Mouse (Mus musculus): ENCODE measurements around the gene Olfr667.
A peak's percentile ranks its signal among the peaks of the same experiment; 100 is the strongest.
"Not testable (repeated sequence)": the region's sequence is repeated elsewhere in the genome, so short reads cannot be mapped to it uniquely, and the experiment has no call there.

Gene Olfr667

DNA sequence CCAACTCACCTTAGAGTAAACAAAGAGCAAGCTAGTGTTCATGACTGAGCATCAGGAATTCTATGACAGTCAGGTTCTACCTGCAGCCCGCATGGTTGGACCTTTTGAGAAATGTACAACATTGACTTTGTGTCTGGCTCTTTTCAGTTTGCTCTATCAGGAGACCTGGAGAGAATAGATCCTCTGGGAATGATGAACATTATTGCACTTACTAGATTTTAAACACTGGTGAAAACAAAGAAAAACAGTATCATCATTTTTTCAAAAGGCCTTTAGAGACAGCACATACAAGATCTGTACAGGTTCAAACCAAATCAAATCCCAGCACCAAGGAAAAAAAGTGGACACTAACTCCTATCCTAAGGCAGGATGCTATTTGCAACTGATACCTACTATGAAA, at the start of gene Olfr667:
Olfr667 (minus strand) TSS at position 101 of the 400 bp plus-strand sequence.
- DNase-seq (ENCODE audit: low spot score) = no peak

- DNase-seq (ENCODE audit: low spot score) = peak; percentile 11
Measured at GRCm38 (mm10) chr7:104962520-104962919, 41.2 kb upstream of the Olfr667 start, which contains the start of gene Olfr670. Olfr670 (minus strand) TSS chr7:104962620.

DNA sequence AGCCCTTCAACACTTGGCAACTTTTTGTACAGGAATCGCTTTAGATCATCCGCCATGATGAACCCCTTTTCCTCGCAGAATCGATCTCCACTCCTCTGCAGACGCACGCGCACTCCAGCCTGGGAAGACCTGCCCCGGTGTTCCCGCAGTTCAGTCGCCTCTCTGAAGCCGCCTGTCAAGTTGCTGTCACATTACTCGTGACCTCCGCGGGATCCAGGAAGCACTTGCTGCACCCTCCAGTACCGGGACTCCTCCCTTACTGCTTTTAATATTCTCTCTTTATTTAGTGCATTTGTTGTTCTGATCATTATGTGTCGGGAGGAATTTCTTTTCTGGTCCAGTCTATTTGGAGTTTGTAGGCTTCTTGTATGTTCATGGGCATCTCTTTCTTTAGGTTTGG, 29.0 kb upstream of the Olfr667 start:
- DNase-seq (ENCODE audit: low spot score) = not testable (repeated sequence)

DNA sequence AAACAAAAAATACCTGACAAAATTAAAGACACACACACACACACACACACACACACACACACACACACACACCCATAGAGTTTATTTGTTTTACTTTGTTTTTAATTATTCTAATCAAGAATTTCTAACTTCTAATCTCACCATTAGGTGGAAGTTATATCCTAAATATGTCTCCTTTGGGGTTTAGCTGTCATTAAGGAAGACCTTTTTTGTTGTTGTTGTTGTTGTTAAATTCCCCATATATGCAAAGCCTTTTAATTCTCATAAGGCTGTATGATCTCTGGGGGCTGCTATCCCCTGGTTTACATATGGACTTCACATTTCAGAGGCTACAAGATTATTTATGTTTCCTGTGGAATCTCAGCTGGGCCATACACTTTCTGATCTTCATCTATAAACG, 12.7 kb upstream of the Olfr667 start, which contains the start of gene Olfr669:
Olfr669 (plus strand) TSS at position 301 of the 400 bp plus-strand sequence.
- no peak for DNase-seq (ENCODE audit: low spot score)

DNA sequence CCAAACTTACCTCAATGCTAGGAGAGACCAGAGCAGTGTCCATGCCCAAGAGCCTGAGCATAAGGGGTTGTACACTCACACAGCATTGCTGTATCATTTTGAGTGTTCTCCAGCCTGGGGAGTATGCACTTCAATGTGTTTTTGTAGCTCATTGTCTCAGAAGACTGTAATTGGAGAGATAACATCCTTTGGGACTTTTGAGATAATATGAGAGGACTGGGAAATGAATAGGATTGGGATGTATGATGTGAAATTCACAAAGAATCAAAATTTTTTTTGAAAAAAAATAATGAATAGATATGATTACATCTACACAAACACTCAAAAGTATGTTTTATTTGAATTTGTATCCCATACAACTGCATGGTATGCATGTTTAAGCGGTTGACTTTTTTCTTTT, 6.7 kb upstream of the Olfr667 start, which contains the start of gene Olfr668:
Olfr668 (minus strand) TSS at position 101 of the 400 bp plus-strand sequence.
- no peak for DNase-seq (ENCODE audit: low spot score)

DNA sequence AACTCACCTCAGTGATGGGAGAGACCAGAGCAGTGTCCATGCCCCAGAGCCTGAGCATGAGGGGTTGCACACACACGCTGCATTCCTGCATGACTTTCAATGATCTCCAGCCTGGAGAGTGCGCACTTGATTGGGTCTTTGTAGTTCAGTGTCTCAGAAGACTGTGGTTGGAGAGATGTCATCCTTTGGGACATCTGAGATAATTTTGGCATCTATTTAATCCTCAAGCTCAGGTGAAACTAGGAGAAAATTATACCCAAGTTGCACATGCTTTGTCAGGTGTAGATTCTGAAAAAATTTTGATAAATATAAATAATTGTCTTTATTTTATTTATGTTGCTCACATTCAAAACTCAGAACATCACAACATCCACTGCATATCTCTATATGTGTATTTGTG, 25.4 kb downstream of the Olfr667 start, which contains the start of gene Olfr666:
Olfr666 (minus strand) TSS at position 101 of the 400 bp plus-strand sequence.
- no peak for DNase-seq (ENCODE audit: low spot score)

DNA sequence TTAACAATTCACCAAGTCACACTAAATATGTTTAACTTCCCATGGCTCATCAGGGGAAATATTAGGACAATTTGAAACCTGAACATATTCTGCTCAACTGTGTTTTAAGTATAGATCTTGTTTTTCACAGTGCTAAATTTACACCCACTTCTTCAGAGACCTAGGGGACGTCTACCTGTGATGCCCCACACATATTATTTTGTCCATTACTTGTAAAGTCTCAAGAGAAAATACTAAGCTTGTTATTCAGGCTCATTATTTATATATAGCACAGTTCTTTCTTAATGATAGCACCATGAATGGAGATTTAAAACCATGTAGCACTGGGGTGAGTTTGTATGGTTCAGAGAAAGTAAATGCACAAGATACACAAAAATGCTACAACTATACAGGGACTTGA, 43.6 kb downstream of the Olfr667 start, which contains the start of gene Olfr665:
Olfr665 (plus strand) TSS at position 301 of the 400 bp plus-strand sequence.
- no peak for DNase-seq (ENCODE audit: low spot score)
